Mouse (Mus musculus) cerebellum, adult 2 months (tissue): ENCODE results near the gene Fam168b.

Experiments
- CTCF ChIP-seq: fragments of 200-500 bp; IDR thresholded peaks from 2 replicates; pipeline ENCODE4 v1.5.1; 2011; ENCODE audit warnings: low read depth, mild to moderate bottlenecking, control low read depth, low read length, moderate library complexity, borderline replicate concordance; ENCODE audit not compliant: insufficient read depth
- POLR2A ChIP-seq: fragments of 200-500 bp; IDR thresholded peaks from 2 replicates; pipeline ENCODE4 v1.6.1; 2011; ENCODE audit warnings: low read length, control low read depth, borderline replicate concordance; ENCODE audit not compliant: insufficient read depth

DNA sequence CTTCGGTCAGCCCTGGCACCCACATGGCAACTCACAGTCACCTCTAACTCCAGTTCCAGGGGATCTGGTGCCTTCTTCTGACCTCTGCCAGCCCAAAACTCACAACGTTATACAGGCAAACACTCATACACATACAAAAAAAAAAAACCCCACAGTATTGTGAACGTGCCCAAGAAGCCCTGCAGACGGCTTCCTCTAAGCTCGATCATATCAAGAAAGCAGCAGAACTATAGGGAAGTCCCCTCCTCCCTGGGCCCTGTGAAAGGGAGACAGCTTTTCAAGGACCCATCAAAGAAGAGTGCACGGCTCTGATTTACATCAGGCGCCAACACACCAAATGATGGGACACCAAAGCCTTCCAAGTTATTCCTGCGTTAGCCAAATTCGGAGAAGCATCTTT lies 17.0 kb downstream of the Fam168b start:
- no peak for TF ChIP-seq POLR2A
- no peak for TF ChIP-seq CTCF
